Mouse (Mus musculus) layer of hippocampus, adult 18-20 months (tissue): ENCODE measurements at regions not wholly inside any gene's neighbourhood (a gene's known extent, or its start where the extent isn't known, plus 50 kb on each side); places are given as distances from the start of the nearest gene placed in this dataset.

Experiments used
- DNase-seq, 2 experiments: peaks; one replicate each; pipeline ENCODE4 v3.0.0; 2022; ENCODE audit warnings: low spot score in 2 of 2

- peak in 1 of 2 experiments; percentile 58 for DNase-seq
Measured at GRCm38 (mm10) chr9:46392641-46393321, 73.0 kb upstream of the 4931429L15Rik start.

- DNase-seq = no peak
Measured at GRCm38 (mm10) chr9:46389741-46390140, 70.0 kb upstream of the 4931429L15Rik start.

DNA sequence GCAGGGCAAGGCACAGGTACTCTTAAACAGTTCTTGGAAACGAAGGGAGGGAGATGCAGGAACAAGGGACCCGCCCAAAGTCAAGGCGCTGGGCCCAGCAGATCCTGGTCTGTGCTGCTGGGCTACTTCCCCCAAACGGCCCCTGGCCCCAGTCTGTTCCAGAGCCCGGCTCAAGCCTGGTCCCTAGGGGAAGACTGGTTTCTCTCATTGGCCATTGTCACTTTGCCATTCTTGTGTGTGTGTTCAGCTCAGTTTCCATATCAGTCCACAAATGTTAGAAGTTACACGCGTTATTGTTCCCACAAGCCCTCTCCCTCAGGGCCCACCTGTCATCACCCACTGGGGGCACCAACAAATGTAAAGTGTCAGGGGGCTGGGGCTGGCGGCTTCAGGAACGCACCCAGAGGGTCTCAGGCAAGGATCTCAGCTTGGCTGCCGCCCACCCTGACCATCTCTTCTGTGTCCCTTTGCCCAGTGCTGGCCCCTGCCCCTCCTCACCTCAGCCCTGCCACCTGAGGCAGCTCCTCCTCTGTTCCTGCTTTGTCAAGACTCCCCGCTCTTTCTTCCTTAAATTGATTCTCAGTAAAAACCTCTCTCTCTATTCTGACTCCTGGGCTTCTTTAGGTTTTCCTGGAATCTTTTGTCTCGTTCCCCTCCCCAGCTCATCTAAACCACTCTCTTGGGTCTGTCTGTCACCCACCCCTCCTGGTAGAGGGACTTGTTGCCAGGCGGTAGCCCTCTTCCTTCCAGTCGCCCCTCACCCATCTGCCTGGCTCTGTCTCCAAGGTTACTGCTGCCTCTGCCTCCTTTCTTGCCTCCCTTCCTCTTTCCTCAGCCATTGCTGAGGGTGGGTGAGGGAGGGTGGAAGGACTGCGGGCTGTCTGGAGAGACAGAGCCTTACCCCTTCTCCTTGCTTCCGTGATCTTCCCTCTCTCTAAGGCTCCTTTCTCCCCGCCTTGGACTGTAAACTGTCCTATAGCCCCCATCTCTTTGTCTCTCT lies 69.2 kb upstream of the 4931429L15Rik start:
- no peak for DNase-seq

DNA sequence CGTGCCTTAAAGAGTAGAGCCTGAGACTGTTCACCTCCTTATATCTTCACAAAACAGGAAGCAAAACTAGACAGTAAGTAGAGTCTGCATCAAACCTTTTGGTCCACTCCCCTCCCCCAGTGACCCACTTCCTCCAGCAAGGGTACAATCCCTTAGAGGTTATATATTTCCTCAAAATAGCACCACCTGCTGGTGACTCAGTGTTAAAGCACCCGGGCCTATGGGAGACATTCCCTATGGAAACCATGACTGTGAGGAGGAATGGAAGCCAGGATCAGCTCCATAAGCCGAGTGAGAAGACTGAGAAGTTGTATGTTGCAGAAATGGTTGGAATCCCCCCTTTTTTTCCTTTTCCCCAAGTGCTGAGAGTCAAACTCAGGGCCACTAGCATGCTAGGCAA lies 66.5 kb upstream of the 4931429L15Rik start:
- DNase-seq = no peak

DNA sequence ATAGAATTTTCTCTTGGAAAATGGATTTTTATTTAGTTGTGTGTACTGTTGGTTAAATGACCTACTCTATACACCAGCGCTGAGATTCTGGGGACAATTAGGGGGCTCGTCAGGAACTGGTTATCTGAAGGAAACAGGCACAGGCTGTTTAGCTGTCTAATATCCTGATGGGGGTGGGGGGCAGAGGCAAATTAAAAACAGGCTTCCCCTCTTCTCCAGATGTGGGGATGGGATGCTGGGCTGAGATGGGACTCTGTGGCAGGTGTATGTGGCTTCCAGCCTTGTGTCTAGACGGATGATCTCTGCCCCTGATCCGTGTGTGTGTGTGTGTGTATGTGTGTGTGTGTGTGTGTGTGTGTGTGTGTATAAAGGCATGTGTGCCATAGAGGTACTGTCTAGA lies 61.6 kb upstream of the 4931429L15Rik start:
- DNase-seq = no peak

GRCm38 (mm10) chr9:46379453-46379852 lies 59.7 kb upstream of the 4931429L15Rik start:
- DNase-seq = no peak

GRCm38 (mm10) chr9:46378339-46378738 lies 58.6 kb upstream of the 4931429L15Rik start:
- no peak for DNase-seq
